Mouse (Mus musculus): ENCODE results near the gene Gm19965.

The Gm19965 gene

DNA sequence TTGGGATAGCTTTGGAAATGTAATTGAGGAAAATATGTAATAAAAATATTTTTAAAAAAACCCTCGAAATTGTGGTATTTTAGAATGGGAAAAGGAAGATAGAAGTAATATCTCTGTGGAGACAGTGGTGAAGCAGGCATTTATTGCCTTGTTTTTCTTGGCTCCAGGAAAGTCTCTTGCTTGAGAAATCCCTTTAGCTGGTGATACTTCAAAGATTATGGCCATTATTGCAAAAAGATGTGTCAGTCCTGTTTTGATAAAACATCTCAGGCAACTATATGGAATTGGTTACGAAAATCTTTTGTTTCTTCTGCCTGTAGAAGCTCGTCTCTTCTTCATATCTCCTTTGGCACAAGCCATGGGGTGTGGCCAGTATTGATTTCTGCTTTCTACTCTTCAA, at the start of gene Gm19965:
Gene Gm19965, plus strand, starts transcription at position 301 of the 400 bp plus-strand sequence.
- DNase-seq (ENCODE audit: low spot score in 2 of 2): no peak

DNA sequence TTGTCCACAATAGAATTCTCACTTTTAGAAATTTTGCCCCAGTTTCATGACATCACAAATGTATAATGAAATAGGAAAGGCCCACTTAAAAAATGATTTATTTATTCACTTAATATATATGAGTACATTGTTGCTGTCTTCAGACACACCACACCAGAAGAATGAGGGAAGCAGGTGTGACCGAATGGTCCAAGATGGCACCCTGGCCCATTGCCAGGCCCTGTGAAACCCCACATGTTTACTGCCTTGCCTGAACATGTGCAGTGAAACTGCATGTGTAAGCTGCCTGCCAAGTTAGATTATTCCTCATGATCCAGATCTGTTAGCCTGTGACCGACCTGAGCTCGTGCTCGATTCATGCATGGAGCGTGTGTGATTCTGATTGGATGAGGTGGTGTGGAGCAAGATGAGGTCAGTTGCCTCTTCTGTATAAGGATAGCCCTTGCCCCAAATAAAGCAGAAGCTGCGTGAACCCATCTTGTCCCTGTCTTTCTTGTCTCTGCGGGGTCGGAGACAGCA, 20.3 kb upstream of the Gm19965 start:
- DNase-seq (ENCODE audit: low spot score in 2 of 2): no peak

Data from frontal cortex, postnatal 10 days (tissue).